Mouse (Mus musculus): Measurements from ENCODE around the gene Cotl1. TPM values are rescaled to one million over a fixed set of nuclear protein-coding genes. Genes with fewer than 3 reads are reported as not detected.

Cotl1 gene
- polyA plus RNA-seq, 1 experiment = 427 TPM

DNA sequence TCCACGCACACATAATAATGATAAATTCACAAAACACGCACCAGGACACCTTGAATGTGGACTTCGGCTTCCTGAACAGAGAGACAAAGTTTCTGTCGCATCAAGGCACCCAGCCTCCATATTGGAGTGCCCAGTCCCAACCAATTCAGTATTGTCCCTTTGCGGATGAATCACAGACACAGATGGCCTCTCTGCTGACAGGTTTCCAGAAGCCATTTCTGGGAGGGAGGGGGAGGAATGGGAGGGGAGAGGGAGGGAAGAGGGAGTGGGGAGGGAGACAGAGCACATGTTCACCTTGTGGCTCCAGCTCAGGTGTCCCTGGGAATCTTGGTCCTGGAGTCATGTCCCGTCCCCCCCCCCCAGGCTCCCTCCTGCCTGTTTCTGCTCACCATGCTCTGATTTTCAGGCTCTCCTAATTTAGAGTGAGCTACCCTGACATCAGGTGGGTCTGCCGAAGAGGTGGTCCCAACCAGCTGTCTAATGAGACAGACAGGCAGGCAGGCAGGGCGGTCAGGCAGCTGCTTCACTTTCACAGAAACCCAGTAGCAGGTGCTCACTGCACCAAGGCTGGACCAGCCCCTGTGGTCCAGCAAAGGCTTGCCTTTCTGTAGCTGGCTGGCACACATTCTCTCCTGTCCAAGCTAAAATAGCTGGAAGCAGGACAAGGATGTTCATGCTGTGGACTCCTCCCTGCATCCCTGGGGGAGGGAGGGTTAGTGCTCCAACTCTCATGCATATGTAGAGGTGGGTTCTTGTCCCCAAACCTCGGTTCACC lies 51.5 kb downstream of the Cotl1 start:
- no peak overlapping the region for H3K27ac ChIP-seq (ENCODE audit: insufficient read depth, low read depth, low read length)
- H3K36me3 ChIP-seq (ENCODE audit: control insufficient read depth, insufficient read depth, low read length) = no peaks in the 10 kb centered on the region
- peaks cover 12% of the 10 kb centered on the region; the same call in 1 of the 2 replicates for H3K4me1 ChIP-seq (ENCODE audit: control insufficient read depth, insufficient read depth, low read length)
- no peaks in the 10 kb centered on the region for H3K27me3 ChIP-seq (replicated peaks; ENCODE audit: control insufficient read depth, insufficient read depth, low read length)
- no peak overlapping the region for H3K4me3 ChIP-seq (ENCODE audit: insufficient read depth, low read depth, low read length)
- DNase-seq = no peak
- TF ChIP-seq CTCF (conservative IDR thresholded peaks at IDR 0.05; ENCODE audit: insufficient read depth, insufficient read length, low read depth, low read length) = no peak
- no peak for TF ChIP-seq POLR2A (IDR thresholded peaks at IDR 0.05; ENCODE audit: low read depth, low read length)
- 85% methylated on average over 9 of the region's 9 CpGs for WGBS

DNA sequence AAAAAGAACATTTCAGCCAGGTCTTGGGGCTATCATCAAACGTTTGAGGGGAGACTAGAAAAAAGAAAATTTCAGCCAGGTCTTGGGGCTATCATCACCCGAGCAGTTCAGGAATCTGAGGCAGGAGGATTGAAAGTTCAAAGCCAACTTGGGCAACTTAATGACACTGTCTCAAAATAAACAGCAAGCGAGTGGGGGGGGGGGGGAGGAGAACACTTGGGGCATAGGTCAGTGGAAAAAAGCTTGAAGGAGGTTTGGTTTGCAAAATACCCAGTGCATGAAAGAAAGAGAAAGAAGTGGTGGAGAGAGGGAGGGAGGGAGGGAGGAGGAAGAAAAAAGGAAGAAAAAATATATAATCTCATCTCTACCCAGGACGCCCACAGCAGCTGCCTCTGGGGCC lies 53.0 kb downstream of the Cotl1 start:
- no peaks in the 10 kb centered on the region for H3K27me3 ChIP-seq (replicated peaks; ENCODE audit: control insufficient read depth, insufficient read depth, low read length)
- H3K4me1 ChIP-seq (ENCODE audit: control insufficient read depth, insufficient read depth, low read length) = peaks cover 9% of the 10 kb centered on the region; the same call in 1 of the 2 replicates
- H3K27ac ChIP-seq (ENCODE audit: insufficient read depth, low read depth, low read length) = no peak overlapping the region
- no peak overlapping the region for H3K4me3 ChIP-seq (ENCODE audit: insufficient read depth, low read depth, low read length)
- 52% methylated on average over 4 of the region's 4 CpGs for WGBS
- DNase-seq = no peak
- H3K36me3 ChIP-seq (ENCODE audit: control insufficient read depth, insufficient read depth, low read length) = no peaks in the 10 kb centered on the region
- no peak for TF ChIP-seq POLR2A (IDR thresholded peaks at IDR 0.05; ENCODE audit: low read depth, low read length)
- no peak for TF ChIP-seq CTCF (conservative IDR thresholded peaks at IDR 0.05; ENCODE audit: insufficient read depth, insufficient read length, low read depth, low read length)

DNA sequence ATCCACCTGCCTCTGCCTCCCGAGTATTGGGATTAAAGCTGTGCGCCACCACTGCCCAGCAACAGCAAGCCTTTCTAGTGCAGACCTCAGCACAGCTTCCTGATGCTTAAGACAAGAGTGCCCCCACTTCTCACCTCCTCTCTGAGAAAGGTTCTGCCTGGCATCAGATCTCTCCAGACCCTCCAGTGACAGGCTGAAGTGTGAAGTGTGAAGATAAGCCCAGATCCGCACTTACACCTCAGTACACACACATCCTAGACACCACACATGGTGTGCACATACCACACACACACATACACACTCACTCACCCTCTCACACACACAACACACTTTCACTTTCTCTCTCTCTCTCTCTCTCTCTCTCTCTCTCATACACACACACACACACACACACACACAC lies 53.5 kb downstream of the Cotl1 start:
- 91% methylated on average over 3 of the region's 3 CpGs for WGBS
- H3K27ac ChIP-seq (ENCODE audit: insufficient read depth, low read depth, low read length) = no peak overlapping the region
- TF ChIP-seq POLR2A (IDR thresholded peaks at IDR 0.05; ENCODE audit: low read depth, low read length) (no peak), CTCF (conservative IDR thresholded peaks at IDR 0.05; ENCODE audit: insufficient read depth, insufficient read length, low read depth, low read length) (no peak)
- no peaks in the 10 kb centered on the region for H3K36me3 ChIP-seq (ENCODE audit: control insufficient read depth, insufficient read depth, low read length)
- H3K4me3 ChIP-seq (ENCODE audit: insufficient read depth, low read depth, low read length) = no peak overlapping the region
- peaks cover 6% of the 10 kb centered on the region; the same call in 1 of the 2 replicates for H3K4me1 ChIP-seq (ENCODE audit: control insufficient read depth, insufficient read depth, low read length)
- no peak for DNase-seq
- no peaks in the 10 kb centered on the region for H3K27me3 ChIP-seq (replicated peaks; ENCODE audit: control insufficient read depth, insufficient read depth, low read length)

DNA sequence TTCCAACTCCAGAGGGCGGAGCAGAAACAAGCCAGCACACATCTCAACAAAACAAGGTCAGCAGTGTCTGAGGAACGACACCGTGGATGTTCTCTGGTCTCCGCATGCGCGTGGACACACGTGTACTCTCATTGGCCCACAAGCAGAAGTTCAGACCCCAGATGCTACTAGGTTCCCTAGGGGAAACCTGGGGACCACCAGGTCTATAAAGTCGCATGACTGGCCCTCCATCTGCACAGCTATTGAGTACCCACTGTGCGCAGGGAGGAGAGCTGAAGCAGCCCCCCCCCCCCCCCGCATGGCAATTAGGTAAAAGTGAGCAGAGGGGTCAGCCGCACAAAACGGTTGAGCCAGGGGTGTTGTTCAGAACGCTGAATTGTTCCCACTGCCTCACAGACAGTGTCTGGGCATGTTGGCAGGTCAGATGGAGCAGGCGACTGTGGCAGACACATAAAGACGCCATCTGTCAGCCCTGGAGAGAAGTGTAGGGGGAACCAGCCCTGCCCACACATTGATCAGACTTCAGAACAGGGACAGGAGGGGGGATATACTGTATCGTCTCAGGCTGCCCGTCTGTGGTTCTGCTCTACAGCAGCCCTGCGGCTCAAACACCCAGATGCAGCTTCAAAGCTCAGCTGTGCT lies 54.5 kb downstream of the Cotl1 start:
- H3K4me1 ChIP-seq (ENCODE audit: control insufficient read depth, insufficient read depth, low read length) = no peaks in the 10 kb centered on the region
- H3K36me3 ChIP-seq (ENCODE audit: control insufficient read depth, insufficient read depth, low read length) = no peaks in the 10 kb centered on the region
- no peak overlapping the region for H3K27ac ChIP-seq (ENCODE audit: insufficient read depth, low read depth, low read length)
- no peaks in the 10 kb centered on the region for H3K27me3 ChIP-seq (replicated peaks; ENCODE audit: control insufficient read depth, insufficient read depth, low read length)
- TF ChIP-seq POLR2A (IDR thresholded peaks at IDR 0.05; ENCODE audit: low read depth, low read length) = no peak
- no peak for TF ChIP-seq CTCF (conservative IDR thresholded peaks at IDR 0.05; ENCODE audit: insufficient read depth, insufficient read length, low read depth, low read length)
- no peak overlapping the region for H3K4me3 ChIP-seq (ENCODE audit: insufficient read depth, low read depth, low read length)
- DNase-seq = no peak
- WGBS = 61% methylated on average over 18 of the region's 18 CpGs

DNA sequence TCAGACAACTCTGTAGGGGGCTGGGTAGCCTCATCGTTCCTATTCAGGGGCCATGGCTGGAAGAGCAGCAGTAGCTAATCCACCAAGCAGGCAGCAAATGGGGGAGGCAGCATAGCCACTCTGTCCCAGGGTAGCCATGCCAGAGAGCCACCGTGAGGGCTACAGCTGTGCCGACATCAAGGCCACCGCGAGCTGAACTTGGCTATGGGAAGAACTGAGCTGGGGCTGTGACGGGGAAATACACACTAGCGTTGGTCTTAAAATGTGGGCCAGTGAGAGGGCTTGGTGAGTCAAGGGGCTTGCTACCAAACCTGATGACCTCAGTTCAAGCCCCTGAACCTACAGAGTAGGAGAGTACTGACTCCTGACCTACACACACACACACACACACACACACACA lies 55.7 kb downstream of the Cotl1 start:
- no peaks in the 10 kb centered on the region for H3K4me1 ChIP-seq (ENCODE audit: control insufficient read depth, insufficient read depth, low read length)
- no peaks in the 10 kb centered on the region for H3K36me3 ChIP-seq (ENCODE audit: control insufficient read depth, insufficient read depth, low read length)
- TF ChIP-seq CTCF (conservative IDR thresholded peaks at IDR 0.05; ENCODE audit: insufficient read depth, insufficient read length, low read depth, low read length) (no peak), POLR2A (IDR thresholded peaks at IDR 0.05; ENCODE audit: low read depth, low read length) (no peak)
- no peak for DNase-seq
- WGBS = 81% methylated on average over 7 of the region's 7 CpGs
- no peak overlapping the region for H3K4me3 ChIP-seq (ENCODE audit: insufficient read depth, low read depth, low read length)
- H3K27ac ChIP-seq (ENCODE audit: insufficient read depth, low read depth, low read length) = no peak overlapping the region
- H3K27me3 ChIP-seq (replicated peaks; ENCODE audit: control insufficient read depth, insufficient read depth, low read length) = no peaks in the 10 kb centered on the region

DNA sequence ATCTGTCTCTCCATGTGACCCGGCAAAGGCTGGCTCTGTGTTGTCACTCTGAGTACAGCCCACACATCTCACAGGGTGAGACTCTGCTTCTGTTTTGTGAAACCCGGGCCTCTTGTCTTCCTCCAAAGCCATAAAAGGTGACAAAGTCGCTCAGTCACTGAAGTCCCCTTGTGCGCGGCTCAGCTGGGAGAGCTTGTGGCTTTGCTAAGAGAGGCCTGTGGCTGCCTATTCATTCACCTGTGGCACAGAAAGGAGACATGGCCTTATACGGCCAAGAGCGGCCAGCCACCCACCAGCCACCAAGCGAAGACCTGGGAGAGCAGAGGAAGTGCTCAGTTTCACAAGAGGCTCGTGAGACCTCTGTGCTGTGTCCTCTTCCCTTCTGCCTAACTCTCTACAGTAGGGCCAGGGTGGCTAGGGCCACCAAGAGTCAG lies 56.2 kb downstream of the Cotl1 start:
- H3K4me3 ChIP-seq (ENCODE audit: insufficient read depth, low read depth, low read length) = no peak overlapping the region
- no peak for DNase-seq

DNA sequence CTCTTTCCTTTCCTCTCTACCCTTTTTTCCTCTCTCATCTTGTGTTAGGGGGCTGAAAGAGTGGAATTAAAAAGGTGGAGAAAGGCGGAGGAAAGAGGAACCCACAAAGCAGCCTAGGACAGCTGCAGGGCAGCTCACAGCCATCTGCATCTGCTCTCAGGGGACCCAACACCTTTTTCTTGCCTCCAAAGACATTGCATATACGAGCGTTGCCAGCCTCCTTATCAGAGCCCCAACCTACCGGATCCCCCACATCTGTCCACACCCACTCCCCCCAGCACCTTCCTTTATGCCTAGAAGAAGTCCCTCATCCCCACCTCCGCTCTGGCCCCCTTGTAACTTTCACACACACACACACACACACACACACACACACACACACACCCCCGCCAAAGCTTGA lies 56.8 kb downstream of the Cotl1 start:
- DNase-seq = no peak
- no peak overlapping the region for H3K4me3 ChIP-seq (ENCODE audit: insufficient read depth, low read depth, low read length)
- no peaks in the 10 kb centered on the region for H3K36me3 ChIP-seq (ENCODE audit: control insufficient read depth, insufficient read depth, low read length)
- no peak overlapping the region for H3K27ac ChIP-seq (ENCODE audit: insufficient read depth, low read depth, low read length)
- H3K4me1 ChIP-seq (ENCODE audit: control insufficient read depth, insufficient read depth, low read length) = peaks cover 4% of the 10 kb centered on the region; the same call in 1 of the 2 replicates
- TF ChIP-seq CTCF (conservative IDR thresholded peaks at IDR 0.05; ENCODE audit: insufficient read depth, insufficient read length, low read depth, low read length) (no peak), POLR2A (IDR thresholded peaks at IDR 0.05; ENCODE audit: low read depth, low read length) (no peak)
- H3K27me3 ChIP-seq (replicated peaks; ENCODE audit: control insufficient read depth, insufficient read depth, low read length) = no peaks in the 10 kb centered on the region
- 96% methylated on average over 6 of the region's 6 CpGs for WGBS

More for the DNA sequence above, 56.2 kb downstream of the Cotl1 start:
- H3K27me3 ChIP-seq (replicated peaks; ENCODE audit: control insufficient read depth, insufficient read depth, low read length) = no peaks in the 10 kb centered on the region
- H3K36me3 ChIP-seq (ENCODE audit: control insufficient read depth, insufficient read depth, low read length) = no peaks in the 10 kb centered on the region
- no peak overlapping the region for H3K27ac ChIP-seq (ENCODE audit: insufficient read depth, low read depth, low read length)
- WGBS = 73% methylated on average over 9 of the region's 9 CpGs
- H3K4me1 ChIP-seq (ENCODE audit: control insufficient read depth, insufficient read depth, low read length) = no peaks in the 10 kb centered on the region
- no peak for TF ChIP-seq POLR2A (IDR thresholded peaks at IDR 0.05; ENCODE audit: low read depth, low read length)
- TF ChIP-seq CTCF (conservative IDR thresholded peaks at IDR 0.05; ENCODE audit: insufficient read depth, insufficient read length, low read depth, low read length) = no peak

All from kidney, adult 2 months (tissue).